Mouse (Mus musculus): ENCODE results near the gene Mrpl30. TPM values are rescaled to one million over a fixed set of nuclear protein-coding genes. Genes with fewer than 3 reads are reported as not detected.

The Mrpl30 gene
- 407 TPM for polyA plus RNA-seq (2014; fragmentation: Illumina TruSeq; extraction: RNeasy Lipid Tissue Mini Kit (QIAGEN cat#74804); ENCODE audit: low read depth, low replicate concordance)

GRCm38 (mm10) chr1:37890025-37890652 lies at the start of gene Mrpl30, which contains the start of gene Mitd1:
Gene Mrpl30 (plus strand): TSS chr1:37890477.
Gene Mitd1 (minus strand): TSS chr1:37890411.

GRCm38 (mm10) chr1:37866286-37866685 lies 24.0 kb upstream of the Mrpl30 start, which contains the start of gene Tsga10:
Gene Tsga10 (minus strand): TSS chr1:37866429.

GRCm38 (mm10) chr1:37871704-37872103 lies 18.6 kb upstream of the Mrpl30 start, which contains the start of gene Lipt1:
Gene Lipt1 (plus strand): TSS chr1:37871738.

GRCm38 (mm10) chr1:37916393-37916792 lies 26.1 kb downstream of the Mrpl30 start, which contains the start of gene Lyg2:
Gene Lyg2 (minus strand): TSS chr1:37916493.

Other genes starting within 250 kb of the Mrpl30 start
- 1.2 TPM for gene 2010300C02Rik, start 170.4 kb upstream of the Mrpl30 start, polyA plus RNA-seq (2014; fragmentation: Illumina TruSeq; extraction: RNeasy Lipid Tissue Mini Kit (QIAGEN cat#74804); ENCODE audit: low read depth, low replicate concordance)
- gene Tsga10, start 24.0 kb upstream of the Mrpl30 start, polyA plus RNA-seq (2014; fragmentation: Illumina TruSeq; extraction: RNeasy Lipid Tissue Mini Kit (QIAGEN cat#74804); ENCODE audit: low read depth, low replicate concordance), result 4.7 TPM
- gene Lipt1, start 18.7 kb upstream of the Mrpl30 start, polyA plus RNA-seq (2014; fragmentation: Illumina TruSeq; extraction: RNeasy Lipid Tissue Mini Kit (QIAGEN cat#74804); ENCODE audit: low read depth, low replicate concordance), result 13.4 TPM
- gene Mitd1, start 66 bp upstream of the Mrpl30 start, polyA plus RNA-seq (2014; fragmentation: Illumina TruSeq; extraction: RNeasy Lipid Tissue Mini Kit (QIAGEN cat#74804); ENCODE audit: low read depth, low replicate concordance), result 6.7 TPM
- not detected for gene Lyg2, start 26.0 kb downstream of the Mrpl30 start, polyA plus RNA-seq (2014; fragmentation: Illumina TruSeq; extraction: RNeasy Lipid Tissue Mini Kit (QIAGEN cat#74804); ENCODE audit: low read depth, low replicate concordance)
- not detected for gene Lyg1, start 67.3 kb downstream of the Mrpl30 start, polyA plus RNA-seq (2014; fragmentation: Illumina TruSeq; extraction: RNeasy Lipid Tissue Mini Kit (QIAGEN cat#74804); ENCODE audit: low read depth, low replicate concordance)
- gene Txndc9, start 107.4 kb downstream of the Mrpl30 start, polyA plus RNA-seq (2014; fragmentation: Illumina TruSeq; extraction: RNeasy Lipid Tissue Mini Kit (QIAGEN cat#74804); ENCODE audit: low read depth, low replicate concordance), result 42.9 TPM
- 59.0 TPM for gene Eif5b, start 107.5 kb downstream of the Mrpl30 start, polyA plus RNA-seq (2014; fragmentation: Illumina TruSeq; extraction: RNeasy Lipid Tissue Mini Kit (QIAGEN cat#74804); ENCODE audit: low read depth, low replicate concordance)
- 15.4 TPM for gene Rev1, start 239.3 kb downstream of the Mrpl30 start, polyA plus RNA-seq (2014; fragmentation: Illumina TruSeq; extraction: RNeasy Lipid Tissue Mini Kit (QIAGEN cat#74804); ENCODE audit: low read depth, low replicate concordance)

Measured in heart, adult 10 weeks (tissue).